Mouse (Mus musculus) heart, postnatal 36 days (tissue): ENCODE measurements around the gene Rptor. TPM values are rescaled to one million over a fixed set of nuclear protein-coding genes. Genes with fewer than 3 reads are reported as not detected.
A peak's percentile ranks its signal among the peaks of the same experiment; 100 is the strongest.
"Not testable (repeated sequence)": the region's sequence is repeated elsewhere in the genome, so short reads cannot be mapped to it uniquely, and the experiment has no call there.

Experiments used
- DNase-seq, 2 experiments: peaks; one replicate each; pipeline ENCODE4 v3.0.0; 2021 to 2022
- intact Hi-C: fragments of 180-260 bp; cut with DNase I; formaldehyde crosslinking; loops from one replicate; pipeline ENCODE4 v1.15.1; 2025
- total RNA-seq, 2 experiments: library from RNA; stranded (reverse); gene quantifications; 2 replicates each; pipeline ENCODE4 v1.2.3; 2021

Rptor gene
- total RNA-seq, 2 experiments from 2014 or later: 34.8 to 36.0 TPM

DNA sequence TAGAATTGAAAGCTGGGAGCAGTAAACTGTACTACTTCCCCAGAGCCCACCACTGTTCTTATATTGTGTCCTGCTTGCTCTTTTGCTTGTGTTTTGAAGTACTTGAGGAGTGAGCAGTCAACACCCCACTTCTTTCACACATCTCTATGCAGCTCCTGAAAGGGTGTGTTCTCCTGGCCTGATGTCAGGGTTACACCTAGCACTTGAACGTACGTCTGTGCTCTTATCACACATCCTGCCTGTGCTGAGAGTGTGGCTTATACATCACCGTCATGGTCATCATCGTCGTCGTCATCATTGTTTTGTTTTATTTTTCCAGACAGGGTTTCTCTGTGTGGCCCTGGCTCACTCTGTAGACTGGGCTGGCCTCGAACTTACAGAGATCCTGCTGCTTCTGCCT, 41.4 kb downstream of the Rptor start:
- intact Hi-C loops: no loop called here
- no peak for DNase-seq

DNA sequence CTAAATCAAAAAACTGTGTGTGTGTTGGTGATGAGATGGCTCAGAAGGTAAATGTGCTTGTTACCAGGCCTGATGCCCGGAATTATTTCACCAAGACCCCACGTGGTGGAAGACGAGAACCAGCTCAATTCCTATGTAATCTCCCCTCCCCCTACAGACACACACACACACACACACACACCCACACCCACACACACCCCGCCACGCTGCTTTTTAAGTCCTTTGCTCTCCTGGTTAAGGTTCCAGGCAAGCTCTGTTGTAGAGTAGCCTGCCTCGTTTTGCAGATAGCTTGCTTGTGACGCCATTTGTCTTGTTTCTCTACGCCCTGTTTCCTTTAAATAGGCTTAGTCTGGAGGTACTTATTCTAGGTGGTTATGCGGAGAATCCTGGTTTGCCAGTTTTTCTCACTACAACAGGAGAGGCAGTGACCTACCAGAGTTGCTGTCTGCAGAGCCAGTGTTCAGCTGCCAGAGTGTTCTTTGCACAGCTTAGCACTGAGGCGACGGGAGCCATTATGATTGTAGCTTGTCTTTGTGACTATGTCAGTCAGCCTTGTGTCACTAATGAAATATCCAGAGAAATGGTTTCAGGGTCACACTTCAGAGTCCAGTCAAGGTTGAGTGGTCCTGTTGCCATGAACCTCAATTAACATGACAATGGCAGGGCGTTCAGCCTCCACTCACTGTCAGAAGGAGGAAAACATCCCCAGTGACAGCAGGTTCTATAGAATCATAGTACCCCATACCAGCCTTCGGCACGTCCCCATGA, 42.1 kb downstream of the Rptor start:
- intact Hi-C loops: no loop called here
- DNase-seq: no peak

DNA sequence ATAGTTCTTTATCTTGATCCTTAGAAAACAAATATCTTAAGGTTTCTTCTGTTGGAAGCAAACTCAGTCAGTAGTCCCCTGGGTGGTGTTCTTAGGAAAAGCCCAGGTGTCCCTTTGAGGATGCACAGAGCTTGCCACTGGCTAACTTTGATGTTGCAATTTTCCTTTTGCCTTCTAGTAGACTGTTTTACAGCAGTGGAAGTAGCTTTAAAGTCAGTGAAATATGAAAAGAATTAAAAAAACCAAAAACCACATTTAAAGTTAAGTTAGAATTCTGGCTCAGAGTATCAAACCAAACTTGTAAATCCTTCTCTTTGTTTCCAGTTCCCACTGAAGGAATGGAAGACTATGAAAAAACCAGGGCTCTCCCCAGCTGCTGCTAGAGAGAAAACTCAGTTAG, 47.8 kb downstream of the Rptor start:
- no peak for DNase-seq
- intact Hi-C loops: no loop called here

DNA sequence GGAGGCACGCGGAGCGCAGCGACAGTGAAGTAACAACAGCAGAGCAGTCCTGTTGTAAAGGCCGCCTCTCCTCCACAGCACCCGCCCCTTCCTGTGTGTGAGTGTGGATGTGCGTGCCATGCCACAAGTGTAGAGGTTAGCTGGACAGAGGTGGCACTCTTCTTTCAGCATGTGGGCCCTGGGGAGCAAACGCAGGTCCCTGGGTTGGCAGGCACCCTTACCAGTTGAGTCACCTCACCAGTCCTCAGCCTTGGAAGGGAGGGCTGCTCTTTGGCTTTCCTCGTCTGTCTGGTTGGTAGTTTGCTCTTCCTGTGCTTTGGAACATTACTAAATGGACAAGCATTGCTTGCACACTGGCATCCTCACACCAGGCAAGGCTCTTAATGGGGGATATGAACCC, 50.6 kb downstream of the Rptor start:
- DNase-seq: no peak
- intact Hi-C loops: no loop called here

DNA sequence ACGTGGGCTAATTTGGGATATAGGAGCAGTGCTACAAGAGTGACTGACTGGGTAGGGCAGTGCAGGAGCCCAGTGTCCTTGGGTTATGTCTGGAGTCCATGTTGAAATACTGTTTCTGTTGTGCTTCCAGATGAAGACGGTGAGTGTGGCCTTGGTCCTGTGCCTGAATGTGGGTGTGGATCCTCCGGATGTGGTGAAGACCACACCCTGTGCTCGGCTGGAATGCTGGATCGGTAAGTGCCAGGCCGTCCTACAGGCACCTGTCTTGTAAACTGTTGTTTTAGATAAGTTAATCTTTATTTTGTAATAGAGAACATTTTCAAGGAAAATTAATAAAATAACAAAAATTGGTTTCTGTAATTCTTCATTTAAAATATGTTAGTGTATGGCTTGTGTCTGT, 54.8 kb downstream of the Rptor start:
- no peak for DNase-seq
- intact Hi-C loops: no loop called here

DNA sequence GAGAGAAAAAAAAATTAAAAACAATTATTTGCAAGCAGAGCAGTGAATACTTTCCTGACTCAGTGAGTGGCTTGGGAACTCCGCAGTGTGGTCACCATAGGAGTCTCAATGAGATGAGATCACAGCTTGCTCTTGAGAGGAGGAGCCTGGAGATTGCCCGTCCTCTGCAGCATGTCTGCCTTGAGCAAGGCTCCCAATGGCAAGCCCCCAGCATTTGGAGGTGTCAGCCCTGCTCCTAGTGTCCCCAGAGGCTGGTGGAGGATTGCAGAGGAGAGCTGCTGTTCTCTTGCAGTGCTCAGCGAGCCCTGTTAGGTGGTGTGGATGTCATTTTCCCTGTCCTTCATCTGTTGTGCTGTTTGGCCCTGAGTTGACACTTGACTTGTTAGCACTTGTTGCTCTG, 56.6 kb downstream of the Rptor start:
- DNase-seq: no peak
- intact Hi-C loops: no loop called here

DNA sequence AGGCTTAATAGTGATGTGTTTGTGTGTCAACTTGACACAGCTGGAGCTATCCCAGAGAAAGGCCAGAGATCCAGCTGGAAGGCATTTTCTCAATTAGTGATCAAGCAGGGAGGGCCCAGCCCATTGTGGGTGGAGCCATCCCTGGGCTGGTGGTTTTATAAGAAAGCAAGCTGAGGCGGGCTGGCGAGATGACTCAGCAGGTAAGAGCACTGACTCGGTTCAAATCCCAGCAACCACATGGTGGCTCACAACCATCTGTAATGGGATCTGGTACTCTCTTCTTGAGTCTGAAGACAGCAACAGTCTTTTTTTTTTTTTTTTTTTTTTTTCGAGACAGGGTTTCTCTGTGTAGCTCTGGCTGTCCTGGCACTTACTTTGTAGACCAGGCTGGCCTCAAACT, 58.8 kb downstream of the Rptor start:
- intact Hi-C loops, DNase-seq: not testable (repeated sequence)

DNA sequence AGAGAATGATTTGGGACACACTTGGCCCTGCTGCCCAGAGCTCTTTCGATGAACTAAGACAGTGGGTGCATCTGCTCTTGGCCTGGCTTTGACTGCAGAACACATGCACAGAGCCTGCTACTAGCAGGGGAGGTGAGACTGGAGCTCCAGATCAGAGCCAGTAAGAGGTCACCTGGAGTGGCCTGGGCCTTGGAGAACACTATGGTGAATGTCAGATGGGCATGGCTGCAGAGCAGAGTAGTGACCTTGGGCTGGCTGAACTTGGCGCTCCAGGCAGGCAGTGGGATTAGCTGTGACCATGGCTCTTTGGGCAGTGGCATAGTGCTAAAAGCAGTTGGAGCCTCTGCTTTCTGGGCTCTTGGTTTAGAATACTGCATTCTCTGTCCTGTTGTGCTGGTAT, 61.2 kb downstream of the Rptor start:
- intact Hi-C loops: no loop called here
- peak in 1 of 2 experiments; percentile 32 for DNase-seq

DNA sequence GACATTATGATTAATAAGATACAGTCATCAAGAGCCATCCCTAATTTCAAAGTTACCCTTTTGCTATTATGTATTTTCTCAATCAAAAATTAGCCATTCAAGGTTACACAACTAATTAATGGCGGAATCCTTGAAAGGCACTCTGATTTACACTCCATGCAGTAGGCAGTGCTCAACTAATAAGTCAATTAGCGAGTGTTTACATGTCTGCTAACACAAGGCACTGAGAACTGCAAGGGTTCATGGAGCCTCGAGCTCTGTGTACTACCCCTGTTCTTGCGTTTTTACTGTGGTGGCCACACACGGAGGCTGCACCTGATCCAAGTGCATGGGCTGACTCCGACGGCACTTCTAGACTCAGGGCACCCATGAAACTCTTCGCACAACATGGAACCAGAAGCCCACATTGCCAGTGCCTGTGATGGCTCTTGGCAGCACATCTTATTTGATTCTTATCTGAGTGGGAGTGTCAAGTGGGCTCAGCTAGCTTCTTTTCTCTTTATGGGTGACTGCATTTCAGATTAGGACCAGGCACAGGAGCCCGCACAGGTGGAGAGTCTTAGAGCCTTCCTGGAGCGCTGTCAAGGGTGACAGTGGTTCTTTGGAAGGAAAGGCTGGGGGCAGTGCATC, 62.1 kb downstream of the Rptor start:
- intact Hi-C loops: no loop called here
- DNase-seq: no peak

DNA sequence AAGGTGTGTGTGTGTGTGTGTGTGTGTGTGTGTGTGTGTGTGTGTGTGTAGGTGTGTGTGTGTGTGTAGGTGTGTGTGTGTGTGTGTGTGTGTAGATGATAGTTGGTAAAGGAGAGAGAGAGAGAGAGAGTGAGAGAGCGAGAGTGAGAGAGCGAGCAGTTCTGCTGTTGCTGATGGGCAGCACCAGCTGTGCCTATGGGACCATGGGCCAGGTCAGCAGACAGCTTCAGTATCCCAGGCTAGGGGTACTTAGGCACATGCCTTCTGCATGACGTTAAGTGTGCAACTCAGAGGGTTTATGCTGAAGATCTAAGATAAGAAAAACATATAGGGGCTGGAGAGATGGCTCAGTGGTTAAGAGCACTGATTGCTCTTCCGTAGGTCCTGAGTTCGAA, 62.6 kb downstream of the Rptor start:
- intact Hi-C loops: no loop called here
- no peak for DNase-seq

DNA sequence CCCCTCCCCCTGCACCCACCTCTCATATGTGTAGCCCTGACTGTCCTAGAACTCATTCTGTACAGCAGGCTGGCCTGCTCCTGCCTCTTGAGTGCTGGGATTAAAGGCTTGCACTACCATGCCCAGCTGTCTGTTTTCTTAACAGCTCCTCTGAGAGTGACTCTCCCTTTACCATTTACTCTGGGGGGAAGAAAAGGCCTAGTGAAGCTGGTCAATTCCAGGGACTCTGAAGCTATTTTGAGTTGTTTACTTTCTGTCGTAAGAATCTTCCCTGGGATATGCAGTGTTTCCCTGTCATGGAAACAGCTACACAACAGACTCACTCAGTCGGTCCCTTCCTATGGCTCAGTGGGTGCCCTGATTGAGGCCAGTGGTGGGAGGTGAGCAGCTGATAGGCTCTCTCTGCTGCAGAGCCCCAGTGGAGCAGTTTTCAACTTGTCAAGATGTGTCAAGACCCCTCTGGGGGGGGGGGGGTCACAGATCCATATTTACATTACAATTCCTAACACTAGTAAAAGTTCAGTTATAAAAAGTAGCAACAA, 63.9 kb downstream of the Rptor start:
- DNase-seq: peak in 1 of 2 experiments; percentile 17
- intact Hi-C loops: no loop called here

DNA sequence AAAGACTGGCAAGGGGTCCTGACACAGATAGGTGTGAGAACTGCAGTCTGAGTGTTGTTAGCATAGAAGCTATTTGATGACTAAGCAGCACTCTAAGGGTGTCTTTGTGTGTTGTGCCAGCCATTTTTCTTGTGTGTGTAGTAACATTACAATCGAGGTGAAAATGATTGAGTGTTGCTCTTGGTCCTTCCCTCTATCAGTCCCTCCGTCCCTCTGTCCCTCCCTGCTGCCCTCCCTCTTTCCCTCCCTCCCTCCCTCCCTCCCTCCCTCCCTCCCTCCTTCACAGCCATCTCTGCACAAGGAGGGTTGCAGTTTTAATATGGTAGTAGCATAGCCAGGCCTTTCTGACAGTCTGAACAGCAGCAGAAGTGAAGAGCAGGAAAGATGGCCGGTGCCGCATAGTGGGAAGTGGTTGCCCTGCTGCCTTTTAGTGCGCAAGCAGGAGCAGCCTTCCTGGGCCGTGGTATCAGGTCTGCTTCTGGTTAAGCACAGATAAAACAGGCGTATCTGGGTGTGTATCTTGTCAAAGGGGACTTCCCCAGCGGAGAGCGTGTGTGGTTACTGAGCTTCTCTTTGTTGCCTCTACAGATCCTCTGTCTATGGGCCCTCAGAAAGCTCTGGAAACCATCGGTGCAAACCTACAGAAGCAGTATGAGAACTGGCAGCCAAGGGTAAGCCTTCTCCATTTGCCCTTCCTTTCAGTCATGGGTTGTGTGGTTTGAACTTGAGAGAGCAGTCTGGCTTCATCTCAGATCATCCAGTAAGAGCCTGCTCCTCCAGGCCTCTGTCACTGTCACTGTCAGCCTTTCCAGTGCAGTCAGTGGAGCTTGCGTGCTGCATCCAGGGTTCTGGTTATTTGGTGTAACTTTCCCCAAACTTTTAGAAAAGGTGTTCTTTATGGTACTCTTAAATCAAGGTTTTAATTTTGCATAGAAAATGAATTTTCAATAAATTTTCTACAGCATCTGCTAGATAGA, 68.3 kb downstream of the Rptor start:
- DNase-seq: no peak
- intact Hi-C loops: no loop called here

DNA sequence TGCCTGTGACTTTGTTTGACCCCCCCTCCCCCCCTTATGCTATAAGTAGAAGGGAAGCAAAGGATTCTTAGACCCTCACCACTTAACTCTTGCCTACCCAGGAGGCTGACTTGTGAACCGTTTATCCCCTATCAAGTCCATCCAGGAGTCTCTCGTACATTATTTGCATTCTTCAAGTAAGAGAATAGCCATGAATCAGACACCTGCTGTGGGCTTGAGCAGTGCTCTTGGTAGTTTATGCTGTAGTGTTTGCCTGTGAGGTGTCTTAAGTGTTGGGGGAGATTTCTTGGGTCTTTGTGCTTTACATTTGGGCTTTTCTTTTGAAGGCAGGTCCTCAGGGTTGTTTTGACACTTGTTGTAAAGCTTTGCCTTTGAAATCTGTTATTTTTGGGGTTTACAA, 69.3 kb downstream of the Rptor start:
- intact Hi-C loops: no loop called here
- no peak for DNase-seq

DNA sequence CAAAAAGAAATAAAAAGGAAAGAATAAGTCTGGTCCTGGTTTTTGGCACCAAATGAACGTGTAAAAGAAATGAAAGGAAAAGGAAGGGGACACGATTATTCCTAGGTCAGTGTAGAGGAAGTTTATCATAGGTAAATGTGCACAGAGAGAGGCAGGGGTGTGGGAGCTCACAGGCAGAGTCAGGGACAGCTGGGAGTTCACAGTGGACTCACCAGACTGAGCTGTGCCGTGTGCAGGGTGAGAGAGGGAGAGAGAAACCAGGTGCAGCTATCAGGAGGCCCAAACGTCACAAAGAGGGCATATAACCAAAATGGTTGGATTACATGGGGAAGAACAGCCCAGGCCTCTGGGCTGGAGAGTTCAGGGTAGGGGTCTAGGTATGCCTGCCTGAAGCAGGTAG, 70.1 kb downstream of the Rptor start:
- intact Hi-C loops: no loop called here
- DNase-seq: no peak

DNA sequence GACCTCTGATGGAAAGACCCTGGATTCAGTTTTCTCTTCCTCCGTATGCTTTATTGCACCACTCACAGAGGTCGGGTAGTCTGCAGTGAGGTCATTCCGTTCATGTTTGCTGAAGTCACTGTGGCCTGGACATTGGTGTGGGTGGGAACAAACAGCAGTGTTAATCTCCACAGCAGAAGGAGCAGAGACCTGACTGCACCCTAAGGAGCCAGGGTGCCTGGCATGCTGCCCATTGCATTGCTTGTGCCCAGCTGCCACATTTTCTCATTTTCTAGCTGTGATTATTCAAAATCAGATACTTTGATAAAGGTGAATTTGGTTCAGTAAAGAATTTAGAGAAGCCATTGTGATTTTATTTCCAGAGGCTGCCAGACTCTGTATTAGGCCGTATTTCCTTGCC, 72.1 kb downstream of the Rptor start:
- intact Hi-C loops: no loop called here
- DNase-seq: no peak

DNA sequence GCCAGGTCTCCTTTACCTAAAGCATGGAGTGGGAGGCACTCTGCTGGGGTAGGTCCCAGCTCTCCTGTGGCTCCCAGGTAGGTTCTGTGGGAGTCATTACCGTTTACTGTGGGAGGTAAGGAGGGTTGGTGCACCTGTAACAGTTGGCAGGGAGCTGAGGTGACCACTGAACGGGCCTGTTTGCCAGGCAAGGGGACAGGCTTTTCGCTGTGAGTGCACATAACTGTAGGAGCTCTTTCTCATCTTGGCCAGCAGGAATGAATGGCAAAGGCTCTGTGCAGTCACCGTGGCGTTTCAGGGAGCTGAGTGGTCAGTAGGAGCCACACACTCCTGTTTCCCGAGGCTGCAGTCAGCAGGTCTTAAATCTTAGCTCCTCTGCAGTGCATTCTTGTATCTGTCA, 72.8 kb downstream of the Rptor start:
- no peak for DNase-seq
- intact Hi-C loops: no loop called here

DNA sequence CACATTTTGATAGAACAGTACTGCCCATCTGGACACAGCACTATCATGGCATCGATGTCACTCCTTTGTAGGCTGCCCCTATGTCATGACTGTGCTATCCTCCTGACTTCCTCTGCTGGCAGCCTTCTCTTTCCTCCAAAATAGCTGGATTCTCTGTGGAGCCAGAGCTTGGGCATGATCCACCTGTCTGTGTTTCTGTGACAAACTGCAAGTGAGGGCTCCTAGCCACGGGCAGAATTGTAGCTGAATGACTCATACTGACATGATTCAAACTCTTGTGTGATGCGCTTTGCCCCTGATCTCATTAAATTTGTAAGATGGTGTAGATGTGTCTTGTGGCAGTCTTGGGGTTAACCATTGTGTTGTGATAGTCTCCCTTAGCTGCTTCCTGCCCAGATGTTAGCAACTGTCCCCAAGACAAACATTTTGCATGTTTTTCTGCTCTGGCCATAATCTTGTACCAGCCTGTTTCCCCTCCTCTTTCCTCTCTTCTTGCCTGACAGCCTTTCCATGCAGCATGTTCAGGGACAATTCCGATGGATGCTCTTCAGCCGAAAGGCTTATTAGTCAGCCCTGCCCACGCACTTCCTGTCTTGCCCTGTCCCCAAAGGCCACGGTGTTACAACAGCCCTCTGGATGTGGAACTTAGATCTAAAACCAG, 74.2 kb downstream of the Rptor start:
- DNase-seq: no peak

DNA sequence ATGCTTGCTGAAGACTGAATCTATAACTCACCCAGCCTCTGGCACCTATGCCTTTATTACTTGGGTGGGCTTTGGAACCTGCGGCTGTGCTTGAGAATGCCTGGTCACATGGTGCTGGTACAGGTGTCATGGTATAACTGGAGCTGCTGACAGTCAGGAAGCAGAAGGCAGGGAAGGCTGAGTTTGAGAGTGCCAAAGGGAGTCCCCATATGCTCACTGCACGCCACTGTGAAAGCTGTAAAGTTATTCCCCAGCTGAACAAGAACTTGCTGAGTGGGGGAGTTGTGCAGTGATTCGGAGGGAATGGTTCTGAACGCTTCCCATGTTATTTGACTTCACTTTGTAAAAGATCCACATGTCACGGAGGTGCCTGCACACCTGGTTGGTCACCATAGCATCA, 75.7 kb downstream of the Rptor start:
- intact Hi-C loops: no loop called here
- no peak for DNase-seq

More for the DNA sequence above, 74.2 kb downstream of the Rptor start:
- intact Hi-C loops: no loop called here

DNA sequence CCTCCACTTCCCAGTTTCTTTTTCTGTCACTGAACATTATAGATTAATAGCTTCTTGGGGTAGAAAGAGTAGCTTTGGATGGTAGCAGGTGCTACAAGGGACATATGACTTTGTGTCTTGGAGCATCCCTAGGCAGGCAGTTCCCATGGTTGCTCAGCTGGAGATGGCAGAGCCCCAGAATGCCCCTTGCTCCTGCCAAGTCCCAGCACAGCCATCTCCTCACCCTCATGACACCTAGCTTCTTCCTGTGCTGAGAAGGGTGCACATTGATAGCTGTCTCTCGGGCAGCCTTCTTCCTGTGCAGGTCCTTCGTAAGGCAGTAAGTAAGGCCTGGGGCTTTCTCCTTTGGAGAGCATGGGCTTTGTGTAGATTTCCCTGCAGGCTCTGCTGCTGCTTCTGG, 78.0 kb downstream of the Rptor start:
- intact Hi-C loops: no loop called here
- DNase-seq: no peak

DNA sequence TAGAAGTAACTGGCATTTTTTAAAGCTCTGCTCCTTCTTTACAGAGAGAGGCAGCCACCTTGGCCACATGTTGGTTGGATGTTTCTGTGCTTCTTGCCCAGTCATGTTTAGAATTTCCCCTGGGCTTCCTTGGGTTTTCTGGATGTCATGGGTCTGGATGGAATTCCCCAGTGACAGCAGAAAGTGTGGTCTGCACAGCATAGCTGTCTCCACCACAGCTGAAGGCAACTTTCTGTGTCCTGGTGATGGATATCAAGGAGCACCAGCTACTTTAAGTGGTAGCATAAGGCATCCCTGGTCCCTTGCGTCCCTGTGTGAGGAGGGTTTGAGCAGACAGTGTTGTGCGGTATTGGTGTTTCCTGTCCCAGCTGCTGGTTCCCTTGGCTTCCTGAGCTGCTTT, 79.6 kb downstream of the Rptor start:
- no peak for DNase-seq
- intact Hi-C loops: no loop called here

DNA sequence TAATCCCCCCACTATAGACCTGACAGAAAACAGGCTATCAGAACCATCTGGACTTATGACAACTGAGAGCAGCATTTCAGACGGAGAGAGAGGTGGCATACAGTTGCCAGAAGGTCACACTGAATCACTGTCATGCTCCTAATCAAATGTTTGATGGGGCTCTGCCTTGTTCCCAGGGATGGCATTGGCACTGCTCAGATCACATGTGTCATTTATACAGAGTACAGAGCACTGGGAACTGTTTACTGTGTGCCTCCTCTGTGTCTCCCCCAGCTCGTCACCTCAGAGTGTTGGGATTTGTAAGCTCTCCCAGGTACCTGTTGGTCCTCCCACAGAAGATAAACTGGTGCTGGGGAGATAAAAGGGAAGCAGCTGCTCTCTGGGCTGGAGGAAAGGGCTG, 81.1 kb downstream of the Rptor start:
- DNase-seq: peak in 1 of 2 experiments; percentile 22

More for the DNA sequence above, 81.1 kb downstream of the Rptor start:
- intact Hi-C loops: no loop called here
